ENCODE assay signal across 7 mouse cellular contexts in the genomic region with DNA sequence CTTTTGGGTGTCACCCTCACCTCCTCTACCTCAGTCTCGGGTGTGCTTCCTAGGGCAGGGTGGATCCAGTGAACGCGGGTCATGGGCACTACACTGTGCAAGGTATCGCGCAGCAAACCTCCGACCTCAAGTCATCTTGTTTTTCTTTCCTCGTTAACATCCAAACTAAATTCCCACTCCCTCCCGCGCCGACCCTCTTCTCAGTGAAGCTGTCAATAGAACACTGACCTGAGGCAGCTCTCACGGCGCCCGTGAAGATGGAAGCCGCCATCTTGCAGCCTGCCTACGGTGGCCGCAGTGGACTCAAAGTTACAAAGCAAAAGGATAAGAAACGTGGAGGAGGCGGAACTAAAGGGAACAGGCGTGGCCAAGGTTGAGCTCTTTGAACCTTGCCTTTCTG. TPM values are rescaled to one million over a fixed set of nuclear protein-coding genes. Genes with fewer than 3 reads are reported as not detected.
A peak's percentile ranks its signal among the peaks of the same experiment; 100 is the strongest.
DNase-seq lines count a peak whose midpoint lies in the region; ATAC-seq and TF ChIP-seq lines count a peak whose summit lies in the region.

No protein-coding gene starts in this region.

- peak overlapping the region; percentile 70 for H3K4me2 ChIP-seq in embryonic facial prominence, embryonic 12.5 days (replicated peaks)
- peak overlapping the region; percentile 73 for H3K4me2 ChIP-seq in limb, embryonic 12.5 days
- peak overlapping the region; percentile 65 for H3K4me2 ChIP-seq in midbrain, embryonic 15.5 days

- ATAC-seq in embryonic facial prominence, embryonic 12.5 days (ENCODE audit: insufficient number of reproducible peaks, insufficient read depth, low FRiP score, low TSS enrichment): peak; percentile 88
- ATAC-seq in limb, embryonic 12.5 days (ENCODE audit: insufficient number of reproducible peaks, insufficient read depth, low FRiP score, low TSS enrichment, low read depth): peak; percentile 90
- ATAC-seq in midbrain, embryonic 15.5 days (replicated peaks): peak; percentile 92

- peak overlapping the region; percentile 63 for H3K4me3 ChIP-seq in embryonic facial prominence, embryonic 12.5 days
- peak overlapping the region; percentile 98 for H3K4me3 ChIP-seq in kidney, adult 2 months (ENCODE audit: insufficient read depth, low read depth, low read length)
- H3K4me3 ChIP-seq in limb, embryonic 12.5 days (replicated peaks): peak overlapping the region; percentile 67
- peak overlapping the region; percentile 72 for H3K4me3 ChIP-seq in midbrain, embryonic 15.5 days
- H3K4me3 ChIP-seq in spleen, adult 2 months (ENCODE audit: extremely low read depth, insufficient read depth, insufficient read length): peak overlapping the region; percentile 92

- no peak for TF ChIP-seq POLR2A in kidney, adult 2 months (IDR thresholded peaks at IDR 0.05; ENCODE audit: low read depth, low read length)
- peak; percentile 65; the same call in 1 of the 2 replicates for TF ChIP-seq POLR2A in spleen, adult 2 months (IDR thresholded peaks at IDR 0.05; ENCODE audit: low read depth, low read length)

- peak; percentile 89 for DNase-seq in adrenal gland, postnatal 25 days
- DNase-seq in heart, adult 11 months: peak; percentile 99
- DNase-seq in kidney, adult 2 months: peak; percentile 97
- peak; percentile 79 to 89 for DNase-seq in spleen, adult 2 months (ENCODE audit: low read depth in 1 of 2, low spot score in 2 of 2)

- WGBS in embryonic facial prominence, embryonic 12.5 days: under 1% methylated on average over 19 of the region's 19 CpGs
- under 1% methylated on average over 19 of the region's 19 CpGs for WGBS in kidney, adult 2 months
- WGBS in limb, embryonic 12.5 days: under 1% methylated on average over 19 of the region's 19 CpGs
- WGBS in midbrain, embryonic 15.5 days: under 1% methylated on average over 19 of the region's 19 CpGs
- under 1% methylated on average over 19 of the region's 19 CpGs for WGBS in spleen, adult 2 months

- TF ChIP-seq CTCF in kidney, adult 2 months (conservative IDR thresholded peaks at IDR 0.05; ENCODE audit: insufficient read depth, insufficient read length, low read depth, low read length): no peak
- no peak for TF ChIP-seq CTCF in spleen, adult 2 months (IDR thresholded peaks at IDR 0.05; ENCODE audit: extremely low read depth, insufficient read depth, insufficient read length, insufficient replicate concordance)

- peaks cover 2% of the 10 kb centered on the region for H3K36me3 ChIP-seq in embryonic facial prominence, embryonic 12.5 days
- H3K36me3 ChIP-seq in kidney, adult 2 months (ENCODE audit: control insufficient read depth, insufficient read depth, low read length): no peaks in the 10 kb centered on the region
- H3K36me3 ChIP-seq in limb, embryonic 12.5 days: peaks cover 2% of the 10 kb centered on the region
- H3K36me3 ChIP-seq in midbrain, embryonic 15.5 days (replicated peaks): no peaks in the 10 kb centered on the region
- H3K36me3 ChIP-seq in spleen, adult 2 months (ENCODE audit: control insufficient read depth, insufficient read depth, low read length): no peaks in the 10 kb centered on the region

- no peak overlapping the region for H3K27ac ChIP-seq in embryonic facial prominence, embryonic 12.5 days
- peak overlapping the region; percentile 39; the same call in 1 of the 2 replicates for H3K27ac ChIP-seq in kidney, adult 2 months (ENCODE audit: insufficient read depth, low read depth, low read length)
- peak overlapping the region; percentile 60; the same call in 1 of the 2 replicates for H3K27ac ChIP-seq in limb, embryonic 12.5 days
- peak overlapping the region; percentile 71 for H3K27ac ChIP-seq in midbrain, embryonic 15.5 days
- no peak overlapping the region for H3K27ac ChIP-seq in spleen, adult 2 months (ENCODE audit: insufficient read depth, low read length)

- H3K27me3 ChIP-seq in embryonic facial prominence, embryonic 12.5 days: no peaks in the 10 kb centered on the region
- H3K27me3 ChIP-seq in kidney, adult 2 months (replicated peaks; ENCODE audit: control insufficient read depth, insufficient read depth, low read length): no peaks in the 10 kb centered on the region
- H3K27me3 ChIP-seq in limb, embryonic 12.5 days: no peaks in the 10 kb centered on the region
- no peaks in the 10 kb centered on the region for H3K27me3 ChIP-seq in midbrain, embryonic 15.5 days (replicated peaks)
- H3K27me3 ChIP-seq in spleen, adult 2 months (ENCODE audit: control insufficient read depth, insufficient read depth, low read length): no peaks in the 10 kb centered on the region

- peak overlapping the region; percentile 60 for H3K9ac ChIP-seq in embryonic facial prominence, embryonic 12.5 days
- peak overlapping the region; percentile 62 for H3K9ac ChIP-seq in limb, embryonic 12.5 days (replicated peaks)
- peak overlapping the region; percentile 65 for H3K9ac ChIP-seq in midbrain, embryonic 15.5 days

- no peaks in the 10 kb centered on the region for H3K9me3 ChIP-seq in embryonic facial prominence, embryonic 12.5 days
- H3K9me3 ChIP-seq in limb, embryonic 12.5 days: no peaks in the 10 kb centered on the region
- H3K9me3 ChIP-seq in midbrain, embryonic 15.5 days: no peaks in the 10 kb centered on the region

- peaks cover 9% of the 10 kb centered on the region; the same call in 1 of the 2 replicates for H3K4me1 ChIP-seq in embryonic facial prominence, embryonic 12.5 days
- H3K4me1 ChIP-seq in kidney, adult 2 months (ENCODE audit: control insufficient read depth, insufficient read depth, low read length): peaks cover 12% of the 10 kb centered on the region
- H3K4me1 ChIP-seq in limb, embryonic 12.5 days (replicated peaks): 0 out of 2 replicates have a peak, but pooled peaks cover 10% of the 10 kb centered on the region
- peaks cover 17% of the 10 kb centered on the region for H3K4me1 ChIP-seq in midbrain, embryonic 15.5 days
- peaks cover 5% of the 10 kb centered on the region; the same call in 1 of the 2 replicates for H3K4me1 ChIP-seq in spleen, adult 2 months (ENCODE audit: control insufficient read depth, insufficient read depth, insufficient read length)

RNA-seq across cellular contexts. Expression of gene Mrpl35, which starts 3.3 kb away (rescaled TPM):
- total RNA-seq in adrenal gland, postnatal 25 days (2021): 34.6 and 40.6 TPM in 2 replicates
- 55.5 and 57.5 TPM in 2 replicates for polyA plus RNA-seq in embryonic facial prominence, embryonic 12.5 days (2016; fragmentation: Nextera tagmentation; extraction: Ambion mirVana)
- 13.3 and 14.3 TPM in 2 replicates for polyA plus RNA-seq in kidney, adult 2 months (2012; rRNA removed)
- 58.0 and 62.6 TPM in 2 replicates for polyA plus RNA-seq in limb, embryonic 12.5 days (2016; fragmentation: Nextera tagmentation; extraction: Ambion mirVana)
- polyA plus RNA-seq in midbrain, embryonic 15.5 days (2015; fragmentation: Nextera tagmentation; extraction: Ambion mirVana): 35.6 and 40.2 TPM in 2 replicates
- polyA plus RNA-seq in spleen, adult 2 months (2012; rRNA removed): 3.1 and 3.6 TPM in 2 replicates

RNA-seq across cellular contexts. Expression of gene Immt, which starts 7.6 kb away (rescaled TPM):
- 307 and 331 TPM in 2 replicates for total RNA-seq in adrenal gland, postnatal 25 days (2021)
- 161 and 173 TPM in 2 replicates for polyA plus RNA-seq in embryonic facial prominence, embryonic 12.5 days (2016; fragmentation: Nextera tagmentation; extraction: Ambion mirVana)
- polyA plus RNA-seq in kidney, adult 2 months (2012; rRNA removed): 126 and 145 TPM in 2 replicates
- polyA plus RNA-seq in limb, embryonic 12.5 days (2016; fragmentation: Nextera tagmentation; extraction: Ambion mirVana): 178 and 189 TPM in 2 replicates
- 158 and 160 TPM in 2 replicates for polyA plus RNA-seq in midbrain, embryonic 15.5 days (2015; fragmentation: Nextera tagmentation; extraction: Ambion mirVana)
- polyA plus RNA-seq in spleen, adult 2 months (2012; rRNA removed): 17.2 and 17.8 TPM in 2 replicates

Comparison
In these comparisons a context has a peak if more than half of its experiments do, and no peak if none do; other contexts are left out.
1. H3K27ac ChIP-seq: peak in kidney, adult 2 months (single experiment), limb, embryonic 12.5 days (single experiment) and midbrain, embryonic 15.5 days (single experiment); none in embryonic facial prominence, embryonic 12.5 days (single experiment) and spleen, adult 2 months (single experiment).
2. Peak in every context shown above with its lines, with median percentiles within 50 percentile points of each other: DNase-seq, ATAC-seq, H3K4me2 ChIP-seq, H3K4me3 ChIP-seq and H3K9ac ChIP-seq.